Mouse (Mus musculus) lung, embryonic 14.5 days (tissue): ENCODE measurements around the gene Stradb. TPM values are rescaled to one million over a fixed set of nuclear protein-coding genes. Genes with fewer than 3 reads are reported as not detected.

ENCODE experiments used
- ATAC-seq: fragments of 200-750 bp; cut with Nextera tagmentation; 2 replicates; pipeline ENCODE4 v1.8.0; 2017; ENCODE audit warnings: mild to moderate bottlenecking, moderate TSS enrichment, moderate library complexity; ENCODE audit not compliant: insufficient read depth
- DNase-seq: peaks from one replicate; pipeline ENCODE4 v3.0.0-alpha.2; 2015
- H3K27ac ChIP-seq: fragments of 300-500 bp; sonication (generic); 2 replicates; pipeline ENCODE4 v1.5.1; 2014; ENCODE audit warnings: low read depth, mild to moderate bottlenecking, moderate library complexity
- H3K27me3 ChIP-seq: fragments of 300-500 bp; sonication (generic); 2 replicates; pipeline ENCODE4 v1.6.1; 2014; ENCODE audit warnings: low read length, control low read depth; ENCODE audit not compliant: insufficient read depth
- H3K36me3 ChIP-seq: fragments of 300-500 bp; sonication (generic); 2 replicates; pipeline ENCODE4 v1.6.1; 2014; ENCODE audit warnings: control low read depth; ENCODE audit not compliant: insufficient read depth
- H3K4me1 ChIP-seq: fragments of 300-500 bp; sonication (generic); 2 replicates; pipeline ENCODE4 v1.6.1; 2014; ENCODE audit warnings: antibody characterized with exemption, control low read depth; ENCODE audit not compliant: insufficient read depth
- H3K4me2 ChIP-seq: fragments of 300-500 bp; sonication (generic); 2 replicates; pipeline ENCODE4 v1.6.1; 2014; ENCODE audit warnings: mild to moderate bottlenecking
- H3K4me3 ChIP-seq: fragments of 300-500 bp; sonication (generic); 2 replicates; pipeline ENCODE4 v1.5.1; 2014; ENCODE audit warnings: low read depth, low read length
- H3K9ac ChIP-seq: fragments of 300-500 bp; sonication (generic); 2 replicates; pipeline ENCODE4 v1.6.1; 2014
- H3K9me3 ChIP-seq: fragments of 300-500 bp; sonication (generic); 2 replicates; pipeline ENCODE4 v1.6.1; 2016; ENCODE audit warnings: low read depth, low read length, control low read depth
- CTCF ChIP-seq: IDR thresholded peaks from 2 replicates; pipeline ENCODE4 v1.5.1; 2016; ENCODE audit warnings: antibody characterized with exemption, low read depth
- WGBS: fragments of 180-500 bp; shearing (Covaris S2); extraction: QIAGEN DNeasy Blood & Tissue Kit; methylation state at CpG from one replicate; pipeline ENCODE4 v1.1.7; 2014; 5-methylcytosine and 5-hydroxymethylcytosine counted together
- polyA plus RNA-seq: library from polyadenylated mRNA; unstranded; fragments of >200 nt; fragmentation: Nextera tagmentation; extraction: Ambion mirVana; gene quantifications from 2 replicates; pipeline ENCODE4 v1.2.1, GENCODE M21; 2014

Gene Stradb
- polyA plus RNA-seq, 1 experiment from 2014 or later = 25.9 TPM

GRCm38 (mm10) chr1:58959682-58960081, 13.6 kb upstream of the Stradb start:
- Histone ChIP-seq H3K36me3 (no peaks in the 10 kb centered on the region), H3K9ac (no peak overlapping the region), H3K9me3 (no peaks in the 10 kb centered on the region), H3K4me1 (0 out of 2 replicates have a peak, but pooled peaks cover 9% of the 10 kb centered on the region), H3K27ac (no peak overlapping the region), H3K4me3 (no peak overlapping the region), H3K4me2 (no peak overlapping the region), H3K27me3 (no peaks in the 10 kb centered on the region)
- ATAC-seq (no peak), DNase-seq (no peak)
- 83% methylated on average over 2 of the region's 2 CpGs for WGBS
- no peak for TF ChIP-seq CTCF

DNA sequence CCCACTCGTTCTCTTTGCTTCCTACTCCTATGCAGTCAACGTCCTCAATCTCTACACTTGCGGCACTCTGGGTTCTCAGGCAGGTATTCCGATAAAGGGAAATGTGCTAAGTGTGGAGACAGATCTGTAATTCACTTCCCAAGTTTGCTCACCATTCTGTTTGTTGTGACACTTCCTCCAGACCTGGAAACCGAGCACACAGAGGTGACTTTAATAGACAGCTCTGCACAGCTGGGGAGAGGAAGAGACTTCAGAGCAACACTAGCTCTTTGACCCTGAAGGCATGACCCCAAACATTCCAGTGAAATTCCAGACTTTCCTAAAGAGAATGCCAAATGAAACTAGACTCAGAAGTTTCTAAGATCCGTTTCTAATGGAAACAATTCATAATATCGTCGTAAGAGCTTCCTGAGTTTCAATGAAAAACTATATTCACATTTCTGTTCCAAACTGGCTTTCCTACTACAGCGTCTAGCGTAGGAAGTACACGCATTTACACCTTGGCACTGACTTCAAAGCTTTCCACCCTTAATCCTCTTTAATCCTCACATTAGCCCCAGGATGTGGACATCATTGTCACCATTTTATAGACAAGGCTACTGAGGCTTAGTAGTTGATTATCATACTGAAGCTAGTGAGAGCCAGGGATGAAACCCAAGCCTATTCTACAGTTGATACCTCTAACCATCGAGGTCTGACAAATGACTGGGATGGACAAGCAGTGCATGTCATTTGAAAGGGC, 12.0 kb upstream of the Stradb start:
- Histone ChIP-seq H3K4me3 (no peak overlapping the region), H3K9me3 (no peaks in the 10 kb centered on the region), H3K27me3 (no peaks in the 10 kb centered on the region), H3K4me2 (no peak overlapping the region), H3K4me1 (0 out of 2 replicates have a peak, but pooled peaks cover 9% of the 10 kb centered on the region), H3K36me3 (no peaks in the 10 kb centered on the region), H3K9ac (no peak overlapping the region), H3K27ac (no peak overlapping the region)
- WGBS = 39% methylated on average over 12 of the region's 12 CpGs
- TF ChIP-seq CTCF = no peak
- DNase-seq = peak; percentile 46
- ATAC-seq = no peak

GRCm38 (mm10) chr1:58962418-58962817, 10.9 kb upstream of the Stradb start:
- Histone ChIP-seq H3K4me3 (no peak overlapping the region), H3K9me3 (no peaks in the 10 kb centered on the region), H3K9ac (no peak overlapping the region), H3K4me1 (0 out of 2 replicates have a peak, but pooled peaks cover 9% of the 10 kb centered on the region), H3K27me3 (no peaks in the 10 kb centered on the region), H3K36me3 (no peaks in the 10 kb centered on the region), H3K27ac (no peak overlapping the region), H3K4me2 (no peak overlapping the region)
- ATAC-seq (no peak), DNase-seq (no peak)
- TF ChIP-seq CTCF = no peak
- 75% methylated on average over 5 of the region's 5 CpGs for WGBS

DNA sequence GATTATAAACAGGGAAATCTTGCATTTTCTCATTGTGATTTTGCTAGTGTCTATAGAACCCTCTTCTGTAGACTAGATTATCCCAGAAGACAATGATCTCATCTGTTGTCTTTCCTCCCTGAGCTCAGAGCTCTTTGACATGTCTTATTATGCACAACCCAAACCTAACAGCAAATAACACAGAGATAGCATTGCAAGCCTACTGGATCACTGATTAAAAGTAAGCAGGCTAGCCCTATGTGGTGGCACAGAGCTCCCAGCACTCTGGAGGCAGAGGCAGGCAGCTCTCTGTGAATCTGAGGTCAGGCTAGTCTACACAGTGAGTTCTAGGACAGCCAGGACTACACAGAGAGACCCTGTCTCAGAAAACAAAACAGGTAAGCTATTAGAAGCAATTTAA, 10.5 kb upstream of the Stradb start:
- no peak overlapping the region for H3K4me3 ChIP-seq

GRCm38 (mm10) chr1:58967534-58967933, 5.8 kb upstream of the Stradb start:
- TF ChIP-seq CTCF = no peak
- no peak for ATAC-seq
- Histone ChIP-seq H3K4me1 (no peaks in the 10 kb centered on the region), H3K4me3 (no peak overlapping the region), H3K4me2 (no peak overlapping the region), H3K27me3 (no peaks in the 10 kb centered on the region), H3K36me3 (no peaks in the 10 kb centered on the region), H3K9me3 (no peaks in the 10 kb centered on the region), H3K27ac (no peak overlapping the region), H3K9ac (no peak overlapping the region)
- WGBS = 35% methylated on average over 4 of the region's 4 CpGs
- DNase-seq = no peak

More for the DNA sequence above, 10.5 kb upstream of the Stradb start:
- no peak for DNase-seq
- no peak for ATAC-seq
- Histone ChIP-seq H3K27ac (no peak overlapping the region), H3K4me1 (0 out of 2 replicates have a peak, but pooled peaks cover 9% of the 10 kb centered on the region), H3K36me3 (no peaks in the 10 kb centered on the region), H3K27me3 (no peaks in the 10 kb centered on the region), H3K4me2 (no peak overlapping the region), H3K9me3 (no peaks in the 10 kb centered on the region), H3K9ac (no peak overlapping the region)
- no peak for TF ChIP-seq CTCF

DNA sequence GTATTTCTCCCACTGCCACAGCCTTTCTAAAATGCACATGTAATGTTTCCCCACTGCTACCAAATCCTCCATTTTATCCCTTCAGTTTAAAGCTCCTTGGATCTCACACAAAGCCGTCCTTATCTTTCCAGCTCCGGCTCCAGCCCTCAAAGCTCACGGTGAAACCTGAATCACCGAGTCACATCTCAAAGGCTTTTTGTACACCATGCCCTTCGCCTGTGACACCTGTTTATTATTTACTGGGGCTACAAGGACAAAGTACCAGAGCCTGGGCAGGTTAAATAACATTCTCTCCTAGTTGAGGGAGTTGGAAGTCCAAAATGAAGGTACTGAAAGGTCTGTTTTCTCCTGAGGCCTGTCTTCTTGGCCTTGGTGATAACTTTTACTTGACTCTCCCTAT, 3.3 kb upstream of the Stradb start:
- DNase-seq = no peak
- H3K27me3 ChIP-seq = no peaks in the 10 kb centered on the region
- no peak overlapping the region for H3K4me3 ChIP-seq
- WGBS = 70% methylated on average over 5 of the region's 5 CpGs
- no peaks in the 10 kb centered on the region for H3K9me3 ChIP-seq
- no peak overlapping the region; the same call in 1 of the 2 replicates for H3K4me2 ChIP-seq
- ATAC-seq = no peak
- no peaks in the 10 kb centered on the region for H3K4me1 ChIP-seq
- no peaks in the 10 kb centered on the region for H3K36me3 ChIP-seq
- TF ChIP-seq CTCF = no peak
- H3K27ac ChIP-seq = no peak overlapping the region
- H3K9ac ChIP-seq = no peak overlapping the region

DNA sequence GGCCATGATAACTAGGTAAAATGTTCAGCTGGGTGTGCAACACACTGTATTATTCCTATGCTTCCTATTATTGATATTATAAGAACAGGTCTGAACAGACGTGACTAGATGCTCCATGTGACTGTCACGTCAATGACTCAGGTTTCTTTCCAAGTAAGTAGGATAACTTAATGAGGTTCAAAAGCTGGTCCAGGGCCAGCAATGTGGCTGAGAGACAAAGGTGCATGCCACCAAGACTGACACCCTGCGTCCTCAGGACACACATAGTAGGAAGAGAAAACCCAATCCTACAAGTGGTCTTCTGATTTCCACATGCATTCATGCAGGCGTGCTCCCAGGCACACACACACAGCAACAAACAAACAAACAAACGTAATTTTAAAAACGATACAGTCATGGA, 2.2 kb upstream of the Stradb start:
- WGBS = 84% methylated on average over 6 of the region's 6 CpGs
- Histone ChIP-seq H3K9me3 (no peaks in the 10 kb centered on the region), H3K27me3 (no peaks in the 10 kb centered on the region), H3K27ac (no peak overlapping the region), H3K4me2 (0 out of 2 replicates have a peak overlapping the region, but pooled peaks have one; percentile 78), H3K36me3 (no peaks in the 10 kb centered on the region), H3K4me3 (peak overlapping the region; percentile 3; the same call in 1 of the 2 replicates), H3K4me1 (no peaks in the 10 kb centered on the region), H3K9ac (no peak overlapping the region)
- ATAC-seq = no peak
- DNase-seq = no peak
- no peak for TF ChIP-seq CTCF
